Mouse (Mus musculus) gonadal fat pad, adult 2 months (tissue): ENCODE results near the gene Myo7a. TPM values are rescaled to one million over a fixed set of nuclear protein-coding genes. Genes with fewer than 3 reads are reported as not detected.

Experiments
- DNase-seq: peaks from one replicate; pipeline ENCODE4 v3.0.0-alpha.2; 2012; ENCODE audit warnings: low read depth
- polyA plus RNA-seq: library from polyadenylated mRNA; depleted of rRNA; stranded (reverse); fragments of >200 nt; gene quantifications from 2 replicates; pipeline ENCODE4 v1.2.3, GENCODE M21; 2012

Gene Myo7a
- polyA plus RNA-seq, 1 experiment, result 13.4 TPM

- DNase-seq, result no peak
Observed at GRCm38 (mm10) chr7:98142648-98143047, 23.3 kb upstream of the Myo7a start.

DNA sequence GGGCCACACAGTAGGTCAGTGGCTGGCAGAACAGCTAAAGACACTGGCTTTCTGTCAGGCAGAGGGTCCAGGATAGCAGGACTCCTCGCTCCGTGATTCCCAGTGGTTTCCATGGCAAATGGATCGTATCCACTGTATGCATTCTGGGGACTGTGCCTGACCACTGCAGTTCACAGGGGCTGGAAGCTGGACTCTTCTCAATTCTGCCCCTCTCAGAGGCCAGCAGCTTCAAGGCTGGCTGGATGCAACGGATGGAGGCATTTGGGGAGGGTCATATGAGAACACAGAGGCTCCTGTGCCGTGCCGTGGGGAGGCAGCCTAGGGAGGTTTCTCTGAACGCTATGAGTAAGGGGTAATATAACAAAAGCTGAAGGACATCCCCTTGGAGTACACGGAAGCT is 22.9 kb upstream of the Myo7a start:
- no peak for DNase-seq

- no peak for DNase-seq
Observed at GRCm38 (mm10) chr7:98141206-98141605, 21.9 kb upstream of the Myo7a start.

DNA sequence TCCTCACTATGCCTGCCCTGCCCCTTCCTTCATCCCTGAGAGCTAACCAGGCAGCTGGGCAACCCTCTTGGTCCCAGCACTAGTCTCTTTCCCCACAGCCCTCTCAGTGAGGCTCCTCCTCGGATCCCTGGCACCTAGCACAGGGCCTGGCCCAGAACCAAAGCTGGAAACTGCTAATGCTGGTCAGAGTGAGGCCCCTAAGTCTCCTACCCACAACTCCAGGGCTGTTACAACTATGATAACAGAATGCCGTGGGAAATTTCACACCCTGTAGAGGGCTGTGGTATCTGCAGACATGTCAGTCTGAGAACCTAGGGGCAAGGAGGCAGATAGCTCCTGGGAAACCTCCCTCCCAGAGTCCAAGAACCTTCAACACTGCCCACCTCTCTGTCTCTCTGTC is 21.3 kb upstream of the Myo7a start:
- no peak for DNase-seq

- no peak for DNase-seq
Observed at GRCm38 (mm10) chr7:98139216-98139615, 19.9 kb upstream of the Myo7a start.

DNA sequence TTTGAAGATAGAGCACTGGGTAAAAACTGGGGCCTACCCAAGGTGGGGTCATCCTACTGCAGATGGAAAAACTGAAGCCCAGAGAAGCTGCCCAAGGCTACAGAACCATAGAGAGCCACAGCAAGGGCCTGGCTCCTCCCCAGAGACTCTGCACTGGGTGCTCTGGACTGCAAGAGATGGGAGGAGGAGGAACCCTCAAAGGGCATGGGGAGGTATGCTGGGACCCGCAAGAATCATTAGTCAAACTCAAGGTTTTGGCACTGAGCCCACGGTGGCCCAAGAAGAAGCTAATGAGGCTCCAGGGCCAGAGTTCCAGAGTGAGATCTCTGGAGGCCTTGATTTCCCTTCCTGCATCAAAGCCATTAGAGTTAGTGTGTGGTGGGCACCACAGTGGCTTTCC is 18.7 kb upstream of the Myo7a start:
- DNase-seq, result no peak

DNA sequence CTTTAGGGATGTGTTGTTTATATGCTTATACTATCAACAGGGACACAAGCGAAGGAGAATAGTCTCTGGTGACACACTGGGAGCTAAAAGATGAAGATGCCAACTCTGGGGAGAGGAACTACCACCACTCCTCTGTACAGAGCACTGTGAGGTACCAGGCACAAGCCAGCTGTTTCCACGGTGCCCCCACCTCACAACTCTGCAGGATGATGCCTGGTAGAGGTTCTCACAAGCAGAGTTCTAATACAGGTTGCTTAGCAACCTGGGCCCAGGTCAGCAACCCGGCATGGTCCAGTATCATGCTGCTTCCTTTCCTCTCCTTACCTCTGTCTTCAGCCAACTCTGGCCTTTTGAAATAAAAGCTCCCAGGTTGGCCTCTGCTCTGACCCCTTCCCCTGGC is 18.3 kb upstream of the Myo7a start:
- no peak for DNase-seq

GRCm38 (mm10) chr7:98131751-98132150 is 12.4 kb upstream of the Myo7a start:
- DNase-seq, result no peak

DNA sequence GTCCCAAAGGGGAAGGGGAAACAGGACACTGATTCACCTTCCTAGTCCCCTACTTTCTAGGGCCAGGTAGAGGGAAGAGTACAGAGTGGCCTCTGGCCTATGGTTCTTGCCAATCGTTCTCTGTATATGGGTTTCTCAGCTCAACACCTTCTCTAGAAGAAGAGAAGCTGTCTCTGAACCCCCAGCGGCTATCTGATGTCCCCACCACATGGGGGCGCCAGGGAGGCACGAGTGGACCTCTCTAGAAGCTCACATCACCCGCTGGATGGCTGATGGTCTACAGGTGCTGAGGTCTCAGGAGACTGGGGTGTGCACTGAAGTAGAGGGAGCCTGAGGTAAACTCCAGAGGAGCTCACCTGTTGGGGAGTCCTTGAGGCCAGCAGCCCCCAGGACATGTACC is 6.1 kb upstream of the Myo7a start:
- DNase-seq, result no peak

- DNase-seq, result no peak
Observed at GRCm38 (mm10) chr7:98124701-98125100, 5.4 kb upstream of the Myo7a start.

DNA sequence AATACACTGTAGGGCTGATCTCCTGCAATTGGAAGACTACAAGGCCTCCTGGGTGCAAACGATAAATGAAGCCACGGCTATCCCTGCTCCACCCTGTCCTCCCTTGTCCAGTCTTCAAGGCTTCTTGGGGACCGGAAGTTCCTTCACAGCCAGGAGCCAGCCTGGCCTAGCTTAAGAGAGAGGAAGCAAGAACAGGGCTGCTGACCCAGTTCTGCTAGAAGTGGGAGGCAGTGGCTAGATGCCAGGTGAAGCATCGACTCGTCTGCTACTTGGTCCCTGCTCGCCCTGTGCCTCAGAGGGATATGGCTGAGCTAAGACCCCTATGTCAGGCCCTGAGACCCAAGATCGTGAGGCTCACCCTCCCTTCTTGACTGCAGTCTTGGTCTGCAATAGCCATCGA is 2.3 kb upstream of the Myo7a start:
- DNase-seq, result no peak

DNA sequence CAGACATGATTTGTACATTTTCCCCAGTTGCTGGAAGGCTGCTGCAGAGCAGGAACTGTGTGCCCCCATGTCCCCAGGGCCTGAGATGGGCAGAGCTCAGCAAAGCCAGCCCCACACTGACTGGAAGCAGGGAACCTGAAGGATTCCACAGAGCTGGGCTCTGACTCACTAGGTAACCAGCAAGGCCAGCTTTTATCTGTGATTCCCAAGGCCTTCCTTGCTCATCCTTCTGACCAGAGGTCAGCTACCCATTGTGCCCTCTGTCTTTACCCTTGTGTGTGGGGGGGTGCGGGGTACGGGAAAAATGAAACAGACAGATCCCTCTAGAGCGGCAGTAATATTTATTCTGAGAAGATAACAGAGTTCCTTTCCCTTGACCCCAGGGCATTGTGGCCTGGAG is 1.9 kb upstream of the Myo7a start:
- DNase-seq, result no peak

GRCm38 (mm10) chr7:98120325-98120724 is 1.0 kb upstream of the Myo7a start:
- DNase-seq, result no peak

GRCm38 (mm10) chr7:98119961-98120232 is 573 bp upstream of the Myo7a start:
- DNase-seq, result no peak

- DNase-seq, result no peak
Observed at GRCm38 (mm10) chr7:98117012-98117660, 2.2 kb downstream of the Myo7a start.

- DNase-seq, result no peak
Observed at GRCm38 (mm10) chr7:98114656-98115055, 4.7 kb downstream of the Myo7a start.

- DNase-seq, result no peak
Observed at GRCm38 (mm10) chr7:98111233-98111632, 8.1 kb downstream of the Myo7a start.

DNA sequence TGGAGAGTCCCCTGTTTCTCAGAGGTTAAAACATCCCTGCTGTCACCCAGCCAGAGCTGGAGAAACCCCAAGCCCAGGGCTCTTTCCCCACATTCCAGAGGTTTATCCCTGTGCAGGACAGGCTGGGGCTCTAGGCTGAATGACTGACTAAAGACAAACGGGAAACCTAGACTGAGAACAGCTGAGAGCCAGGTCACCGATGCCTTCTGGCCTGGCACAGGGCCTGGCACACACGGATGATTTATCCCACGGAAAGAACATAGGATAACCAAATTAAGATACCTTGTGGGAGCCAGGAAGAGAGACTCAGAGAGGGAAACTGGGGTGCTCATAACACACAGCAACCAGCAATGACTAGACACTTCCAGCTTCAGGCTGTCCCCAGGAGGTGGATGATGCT is 9.6 kb downstream of the Myo7a start:
- DNase-seq, result no peak

- no peak for DNase-seq
Observed at GRCm38 (mm10) chr7:98108636-98109430, 10.5 kb downstream of the Myo7a start.

DNA sequence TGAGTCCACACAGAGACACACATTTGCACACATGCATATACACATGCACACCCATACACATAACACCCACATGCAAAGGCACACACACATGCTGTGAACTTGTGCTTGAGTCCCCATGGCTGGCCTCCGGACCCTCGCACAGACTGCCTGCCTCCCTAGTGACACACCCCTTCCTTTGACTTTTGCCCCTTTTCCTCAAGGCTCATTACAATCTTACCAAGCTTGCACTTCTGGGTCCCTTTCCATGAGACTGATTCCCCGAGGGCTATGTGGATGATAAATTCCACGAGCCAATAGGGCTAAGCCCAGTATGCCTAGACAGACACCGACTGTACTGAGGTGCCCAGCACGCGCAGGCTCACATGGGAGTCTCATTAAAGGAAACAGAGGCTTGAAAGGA is 13.1 kb downstream of the Myo7a start:
- no peak for DNase-seq

DNA sequence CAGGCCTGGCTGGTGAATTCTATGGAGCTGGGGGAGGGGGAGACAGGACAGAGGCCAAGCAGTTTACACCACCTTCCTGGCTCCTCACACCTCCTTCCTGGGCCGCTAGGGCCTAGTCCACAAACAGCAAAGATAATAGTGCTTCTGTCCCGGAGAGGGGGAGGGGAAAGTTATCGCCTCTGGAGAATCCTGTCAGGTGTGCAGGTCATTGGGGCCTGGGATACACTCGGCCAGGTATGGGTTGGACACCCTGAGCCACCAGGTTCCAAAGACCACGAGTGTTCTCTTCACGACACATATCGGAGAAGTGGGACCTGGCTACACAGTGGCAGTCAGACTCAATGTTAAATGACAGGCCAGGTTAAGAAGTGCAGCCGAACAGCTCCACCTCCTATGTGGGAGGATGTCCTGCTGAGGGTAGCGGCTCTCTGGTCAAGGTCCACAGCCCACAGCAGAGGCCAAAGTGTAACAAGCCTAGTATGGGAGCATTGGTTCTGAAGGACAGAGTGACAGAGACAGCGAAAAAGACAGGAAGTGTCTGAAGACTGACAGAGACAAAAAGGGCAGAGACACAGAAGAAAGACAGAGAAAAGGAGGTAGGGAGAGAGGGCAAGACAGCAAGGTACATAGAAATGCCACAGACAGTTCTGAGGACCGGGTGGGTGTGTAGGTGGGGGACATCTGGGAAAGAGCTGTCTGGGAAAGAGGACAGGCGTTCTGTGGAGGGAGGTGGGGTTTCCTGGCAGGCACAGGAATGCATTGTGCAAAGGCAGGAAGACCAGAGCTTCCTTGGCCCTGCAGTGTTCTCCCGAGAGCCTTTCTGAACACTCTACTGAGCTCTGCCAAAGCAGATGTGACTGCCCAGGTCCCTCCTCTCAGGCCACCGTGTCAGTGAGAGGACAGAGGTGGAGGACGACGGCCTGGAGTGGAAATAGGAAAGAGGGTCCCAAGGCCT is 14.6 kb downstream of the Myo7a start:
- no peak for DNase-seq

DNA sequence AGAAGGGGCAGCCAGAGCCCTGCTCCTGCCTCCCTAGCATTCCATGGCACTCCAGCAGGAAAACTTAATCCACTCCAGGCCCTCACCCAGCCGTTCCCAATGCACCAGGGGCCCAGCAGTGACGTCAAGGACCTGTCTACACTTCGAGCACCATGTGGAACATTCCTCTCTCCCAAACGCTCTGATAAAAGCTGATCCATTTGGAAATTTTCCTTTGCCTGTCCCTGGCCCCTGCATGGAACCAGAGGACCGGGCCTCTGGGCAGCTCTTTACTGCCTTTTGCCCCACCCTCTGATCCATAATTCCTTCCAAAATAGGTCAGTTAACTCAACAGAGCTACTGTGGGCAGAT is 15.4 kb downstream of the Myo7a start:
- no peak for DNase-seq
